Mouse (Mus musculus): ENCODE measurements at regions not wholly inside any gene's neighbourhood (a gene's known extent, or its start where the extent isn't known, plus 50 kb on each side); places are given as distances from the start of the nearest gene placed in this dataset.

GRCm38 (mm10) chr4:131314231-131314630 lies 370.0 kb downstream of the Matn1 start:
- no peak for DNase-seq

GRCm38 (mm10) chr4:131316041-131316440 lies 371.9 kb downstream of the Matn1 start:
- DNase-seq, result no peak

GRCm38 (mm10) chr4:131322323-131322722 lies 378.1 kb downstream of the Matn1 start:
- no peak for DNase-seq

- no peak for DNase-seq
These were observed 380.3 kb downstream of the Matn1 start for GRCm38 (mm10) chr4:131324486-131324885.

GRCm38 (mm10) chr4:131325200-131325599 lies 381.0 kb downstream of the Matn1 start:
- DNase-seq, result no peak

- no peak for DNase-seq
These were observed 381.4 kb downstream of the Matn1 start for GRCm38 (mm10) chr4:131325609-131326008.

- DNase-seq, result no peak
These were observed 385.2 kb downstream of the Matn1 start for GRCm38 (mm10) chr4:131329398-131329797.

- no peak for DNase-seq
These were observed 387.5 kb downstream of the Matn1 start for GRCm38 (mm10) chr4:131331646-131332045.

GRCm38 (mm10) chr4:131336801-131337200 lies 392.6 kb downstream of the Matn1 start:
- DNase-seq, result no peak

- DNase-seq, result no peak
These were observed 397.0 kb downstream of the Matn1 start for GRCm38 (mm10) chr4:131340993-131341695.

GRCm38 (mm10) chr4:131346727-131347126 lies 402.5 kb downstream of the Matn1 start:
- no peak for DNase-seq

GRCm38 (mm10) chr4:131350268-131350667 lies 406.1 kb downstream of the Matn1 start:
- no peak for DNase-seq

GRCm38 (mm10) chr4:131354908-131355307 lies 410.7 kb downstream of the Matn1 start:
- no peak for DNase-seq

- DNase-seq, result peak in 1 of 2 experiments; percentile 9
These were observed 411.4 kb downstream of the Matn1 start for GRCm38 (mm10) chr4:131355526-131355991.

GRCm38 (mm10) chr4:131356316-131356715 lies 412.1 kb downstream of the Matn1 start:
- DNase-seq, result no peak

GRCm38 (mm10) chr4:131363030-131363429 lies 418.8 kb downstream of the Matn1 start:
- DNase-seq, result no peak

- DNase-seq, result peak; percentile 55 to 75
These were observed 420.6 kb downstream of the Matn1 start for GRCm38 (mm10) chr4:131364671-131365252.

- peak in 1 of 2 experiments; percentile 22 for DNase-seq
These were observed 421.8 kb downstream of the Matn1 start for GRCm38 (mm10) chr4:131366006-131366405.

- DNase-seq, result no peak
These were observed 422.5 kb downstream of the Matn1 start for GRCm38 (mm10) chr4:131366656-131367055.

GRCm38 (mm10) chr4:131372517-131372916 lies 428.3 kb downstream of the Matn1 start:
- no peak for DNase-seq

- no peak for DNase-seq
These were observed 429.0 kb downstream of the Matn1 start for GRCm38 (mm10) chr4:131373172-131373571.

GRCm38 (mm10) chr4:131374527-131375290 lies 430.5 kb downstream of the Matn1 start:
- DNase-seq, result peak in 1 of 2 experiments; percentile 41

- DNase-seq, result no peak
These were observed 436.9 kb downstream of the Matn1 start for GRCm38 (mm10) chr4:131381063-131381462.

GRCm38 (mm10) chr4:131381529-131381928 lies 437.3 kb downstream of the Matn1 start:
- no peak for DNase-seq

Data from kidney, postnatal 36 days (tissue).